Mouse (Mus musculus): ENCODE data around the gene Efcab5.

DNA sequence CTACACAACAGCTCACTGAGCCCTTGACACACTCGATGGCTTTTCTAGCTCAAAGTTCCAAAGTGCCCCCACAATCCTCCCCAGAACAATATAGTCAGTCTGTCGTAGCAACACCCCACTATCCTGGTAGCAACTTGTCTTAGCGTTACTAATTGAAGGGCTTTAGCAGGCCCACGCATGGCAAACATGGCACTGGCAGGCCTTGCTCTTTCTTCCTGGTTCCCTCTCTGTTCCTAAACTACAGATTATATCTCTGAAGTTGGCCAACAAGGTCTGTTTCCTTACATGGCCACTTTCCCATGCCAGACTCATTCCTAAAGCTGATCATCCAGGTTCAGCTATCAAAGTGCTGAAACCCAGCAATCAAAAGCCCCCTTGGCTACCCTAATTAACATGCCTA is 146.9 kb downstream of the Efcab5 start:
- TF ChIP-seq POLR2A (IDR thresholded peaks at IDR 0.05; ENCODE audit: borderline replicate concordance, control insufficient read depth, low read depth, low read length) (no peak), CTCF (IDR thresholded peaks at IDR 0.05; ENCODE audit: control insufficient read depth, insufficient read depth, low read length) (no peak)
